Mouse (Mus musculus): ENCODE measurements at regions not wholly inside any gene's neighbourhood (a gene's known extent, or its start where the extent isn't known, plus 50 kb on each side); places are given as distances from the start of the nearest gene placed in this dataset.
"Not testable (repeated sequence)": the region's sequence is repeated elsewhere in the genome, so short reads cannot be mapped to it uniquely, and the experiment has no call there.

DNA sequence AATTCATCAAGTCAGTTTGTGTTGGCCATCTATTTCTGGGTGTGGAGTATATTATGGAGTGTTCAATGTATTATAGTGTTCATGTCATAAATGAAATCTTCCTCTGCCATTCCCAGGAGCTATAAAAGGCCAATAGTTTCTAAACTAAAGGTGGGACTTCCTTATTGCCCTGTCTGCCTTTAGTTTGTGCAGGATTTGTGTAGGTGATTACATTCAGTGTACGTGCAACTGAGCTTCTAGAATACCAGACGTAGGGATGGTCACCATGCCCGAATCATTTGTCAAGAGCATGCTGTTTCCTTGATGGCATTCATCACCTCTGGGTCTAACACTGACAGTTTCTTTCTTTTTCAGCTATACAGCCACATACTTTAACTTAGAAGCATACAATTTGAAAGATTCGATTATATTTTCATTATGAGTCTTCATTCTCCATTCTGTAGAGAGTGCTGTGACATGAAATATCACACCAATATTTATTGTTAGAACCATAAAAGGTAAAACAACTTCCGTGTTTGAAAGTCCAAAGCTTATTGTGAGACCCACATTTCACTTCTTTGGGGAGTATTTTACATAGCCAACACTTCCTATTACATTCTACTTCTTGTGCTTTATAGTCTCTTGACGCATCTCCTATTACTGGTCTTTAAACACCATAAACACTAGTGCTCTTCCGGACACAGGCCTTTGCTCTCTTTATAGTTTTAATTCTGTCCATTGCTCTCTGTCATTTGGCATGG is 494.1 kb upstream of the Klf6 start:
- no peak for DNase-seq (ENCODE audit: low spot score)

DNA sequence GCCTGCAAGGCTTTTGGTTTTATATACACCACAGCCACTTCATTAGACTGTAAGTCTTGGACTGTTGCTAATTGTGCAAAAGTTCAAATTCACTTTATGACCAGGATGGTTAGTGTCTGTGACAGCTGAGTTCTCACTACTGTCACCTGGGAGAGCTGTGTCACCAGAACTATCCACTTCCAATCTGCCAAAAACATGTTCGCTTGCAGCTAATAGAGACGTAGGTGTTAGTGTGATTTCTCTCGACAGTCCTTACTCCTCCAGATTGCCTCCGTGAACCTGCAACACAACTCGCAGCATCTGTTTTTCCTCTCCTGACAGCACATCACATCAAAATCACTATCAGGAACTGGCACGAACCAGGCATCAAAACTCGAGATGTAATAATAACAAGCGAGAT is 491.3 kb upstream of the Klf6 start:
- no peak for DNase-seq (ENCODE audit: low spot score)

DNA sequence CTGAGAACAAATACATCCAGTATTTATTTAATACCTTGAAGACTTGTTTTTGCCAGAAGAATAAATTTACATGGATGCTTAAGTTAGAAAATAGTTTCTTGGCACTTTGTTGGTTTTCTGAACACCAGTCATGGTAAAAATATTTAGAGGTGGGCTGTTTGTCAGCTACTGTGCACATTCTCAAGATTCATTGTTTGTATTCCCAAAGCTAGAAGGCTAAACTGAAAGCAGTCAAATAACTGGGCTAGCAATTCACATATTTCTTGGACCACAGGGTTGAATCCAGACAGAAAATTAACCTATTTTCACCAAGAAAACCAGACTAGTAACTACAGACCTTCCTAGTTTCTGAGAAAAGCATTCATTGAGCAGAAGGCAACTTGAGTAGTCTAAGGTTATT is 488.1 kb upstream of the Klf6 start:
- DNase-seq (ENCODE audit: low spot score): no peak

DNA sequence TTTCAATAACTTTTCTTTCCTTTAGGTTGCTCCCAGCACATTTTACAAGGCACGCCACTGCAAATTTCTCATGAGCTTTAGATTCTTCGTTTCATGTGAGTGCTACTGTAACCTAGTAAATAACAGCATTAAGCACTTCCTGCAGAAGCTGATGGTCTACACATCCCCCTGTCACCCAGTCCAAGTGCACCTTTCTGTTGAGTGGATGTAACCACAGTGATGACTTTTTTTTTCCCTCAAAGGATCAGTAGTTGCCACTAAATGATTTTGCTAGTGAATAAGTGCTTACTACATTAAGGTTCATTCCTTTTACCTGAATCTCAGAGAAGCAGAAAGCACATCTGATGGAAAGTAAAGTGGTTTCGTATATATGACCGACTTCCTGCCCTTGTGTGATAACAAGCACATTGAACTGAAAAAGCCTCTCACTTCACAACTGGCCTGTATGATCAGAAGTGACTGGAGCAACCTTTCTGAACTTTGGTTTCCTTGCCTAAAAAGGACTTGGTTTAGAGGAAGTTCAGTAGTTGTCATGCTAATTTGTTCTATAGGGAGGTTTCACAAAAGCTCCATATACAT is 453.0 kb upstream of the Klf6 start:
- DNase-seq (ENCODE audit: low spot score): no peak

DNA sequence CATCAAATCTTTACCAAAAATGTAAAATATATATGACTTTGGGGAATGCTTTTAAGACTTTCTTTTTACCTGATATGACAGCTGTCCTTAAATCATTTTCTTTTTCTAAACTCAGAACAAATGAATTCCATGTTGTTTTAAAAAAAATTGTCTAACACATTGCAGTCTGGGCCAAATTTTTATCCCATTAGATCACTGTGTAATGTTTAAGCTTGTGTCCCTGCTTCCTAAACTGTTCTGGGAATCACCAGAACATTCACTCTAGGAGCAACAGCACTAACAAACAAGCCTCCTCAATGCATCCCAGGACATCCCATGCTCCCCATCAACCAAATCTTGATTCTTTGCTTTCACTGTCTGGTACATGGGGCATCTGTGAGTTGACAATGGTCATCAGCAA is 449.2 kb upstream of the Klf6 start:
- DNase-seq (ENCODE audit: low spot score): no peak

DNA sequence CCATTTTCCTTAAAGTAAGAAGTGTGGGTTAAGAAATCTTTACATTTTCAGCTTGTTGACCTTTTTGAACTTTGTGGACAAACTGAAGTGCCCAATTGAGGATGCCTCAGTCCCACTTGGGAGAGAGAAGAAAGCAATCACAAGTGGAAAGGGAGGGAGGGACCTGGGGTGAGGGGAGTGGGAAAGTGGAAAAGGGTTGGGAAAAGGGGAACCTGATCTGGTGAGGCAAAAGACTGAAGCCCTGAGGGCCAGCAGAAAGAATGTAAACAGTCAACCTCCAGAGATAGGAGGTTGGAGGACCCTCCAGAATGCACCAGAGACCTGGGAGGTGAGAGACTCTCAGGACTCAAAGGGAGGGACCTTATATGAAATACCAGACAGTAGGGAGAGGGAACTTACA is 448.3 kb upstream of the Klf6 start:
- not testable (repeated sequence) for DNase-seq (ENCODE audit: low spot score)

DNA sequence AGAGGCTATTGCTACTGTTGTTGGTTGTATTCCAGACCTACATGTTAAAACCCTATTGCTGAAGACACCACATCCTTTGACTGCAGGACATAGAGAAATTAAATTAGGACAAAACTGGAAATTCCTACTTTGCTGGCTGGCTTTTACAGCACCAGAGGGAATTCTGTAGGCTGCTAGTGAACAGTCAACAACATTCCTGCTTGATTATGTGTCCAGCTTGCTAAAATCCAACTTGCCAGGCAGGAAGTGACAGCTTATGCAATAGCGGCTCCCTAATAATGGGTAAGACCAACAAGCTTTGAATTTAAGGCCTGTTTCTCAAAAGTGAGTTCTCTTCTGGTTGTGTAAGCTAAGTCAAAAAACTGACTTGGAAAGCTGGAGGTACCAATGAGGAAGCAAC is 437.2 kb upstream of the Klf6 start:
- no peak for DNase-seq (ENCODE audit: low spot score)

DNA sequence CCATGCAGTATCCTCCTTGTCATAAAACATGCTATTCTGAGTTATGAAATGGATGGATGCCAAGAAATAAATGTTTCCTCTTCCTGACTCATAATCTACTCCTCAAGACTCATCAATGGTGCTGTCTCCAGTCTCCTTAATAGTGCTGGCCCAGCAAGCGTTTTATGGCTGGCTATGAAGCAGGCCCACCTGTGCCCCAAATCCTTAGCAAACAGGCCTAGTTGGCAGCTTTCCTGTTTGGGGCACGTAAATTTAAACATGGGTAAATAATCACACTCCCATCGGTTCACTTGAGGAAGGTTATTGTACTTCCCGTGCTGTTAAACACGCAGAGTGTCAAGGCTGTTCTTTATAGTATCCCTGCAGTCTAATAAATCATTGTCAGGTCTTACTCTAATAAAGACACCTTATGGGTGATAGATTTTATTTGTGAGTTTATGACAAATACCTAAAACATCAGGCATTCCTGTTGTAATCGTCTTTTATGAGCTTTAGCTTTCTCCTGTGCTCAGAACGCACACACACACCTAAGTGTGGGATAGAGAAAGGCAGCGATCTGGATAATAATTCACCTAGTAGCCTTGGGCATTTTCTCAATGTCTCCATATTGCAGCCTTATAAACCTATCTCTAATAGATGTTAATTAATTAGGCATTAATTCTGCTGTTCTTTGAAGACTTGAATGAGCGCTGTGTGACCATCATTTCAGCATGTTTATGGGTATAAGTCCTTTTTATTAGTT is 435.6 kb upstream of the Klf6 start:
- no peak for DNase-seq (ENCODE audit: low spot score)

DNA sequence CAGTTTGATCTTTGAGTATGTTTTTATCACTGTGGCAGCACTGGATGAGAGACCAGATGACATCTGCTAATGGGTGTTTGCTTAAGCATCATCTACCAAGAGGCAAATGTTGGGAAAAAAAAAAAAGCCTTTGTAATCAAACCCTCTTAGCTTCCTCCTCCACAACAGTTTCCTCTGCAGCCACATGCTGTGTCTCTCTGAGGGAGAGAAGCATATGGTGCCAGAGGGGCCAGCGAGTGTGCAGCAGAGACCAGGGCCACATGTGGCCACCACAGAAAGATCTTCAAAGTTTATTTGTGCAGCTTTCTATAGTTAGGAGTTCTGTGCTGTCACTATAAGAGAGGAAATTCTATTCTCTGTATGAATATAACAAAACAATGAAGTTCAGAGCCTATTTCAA is 427.6 kb upstream of the Klf6 start:
- DNase-seq (ENCODE audit: low spot score): no peak

DNA sequence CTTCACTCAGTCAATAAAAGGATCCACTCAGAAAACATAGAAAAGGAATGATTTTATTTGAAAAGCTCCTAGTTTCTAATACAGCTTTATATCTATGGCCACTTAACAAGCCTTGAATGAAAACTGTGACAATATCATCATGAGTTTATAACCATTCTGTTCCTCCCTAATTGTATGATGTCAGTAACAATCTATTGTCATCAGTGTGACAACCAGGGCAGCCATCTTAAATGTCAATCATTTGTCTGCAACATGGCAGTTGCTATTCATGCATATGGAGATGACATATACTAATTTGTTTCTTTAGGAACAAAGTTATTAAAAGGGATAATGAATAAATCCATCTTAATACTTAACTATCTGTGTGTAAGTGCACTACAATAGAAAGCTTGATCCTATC is 426.2 kb upstream of the Klf6 start:
- no peak for DNase-seq (ENCODE audit: low spot score)

DNA sequence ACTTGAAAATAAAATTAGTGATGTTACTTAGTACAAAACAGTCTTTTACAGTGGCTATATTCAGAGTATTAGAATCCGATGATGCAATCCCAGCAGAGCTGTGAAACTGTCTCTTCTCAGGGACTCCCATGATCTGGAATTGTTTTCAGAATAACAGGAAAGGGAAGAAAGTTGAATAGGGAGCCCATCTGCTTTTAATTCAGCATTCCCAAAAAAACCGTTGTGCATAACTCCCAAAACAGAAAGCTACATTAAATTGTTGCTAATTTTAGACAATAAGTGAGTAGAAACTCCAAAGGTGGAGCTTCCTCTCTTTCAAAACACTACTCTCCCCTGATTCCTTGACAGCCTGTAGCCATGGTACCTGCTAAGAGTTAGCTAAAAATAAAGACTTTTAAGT is 425.1 kb upstream of the Klf6 start:
- DNase-seq (ENCODE audit: low spot score): no peak

DNA sequence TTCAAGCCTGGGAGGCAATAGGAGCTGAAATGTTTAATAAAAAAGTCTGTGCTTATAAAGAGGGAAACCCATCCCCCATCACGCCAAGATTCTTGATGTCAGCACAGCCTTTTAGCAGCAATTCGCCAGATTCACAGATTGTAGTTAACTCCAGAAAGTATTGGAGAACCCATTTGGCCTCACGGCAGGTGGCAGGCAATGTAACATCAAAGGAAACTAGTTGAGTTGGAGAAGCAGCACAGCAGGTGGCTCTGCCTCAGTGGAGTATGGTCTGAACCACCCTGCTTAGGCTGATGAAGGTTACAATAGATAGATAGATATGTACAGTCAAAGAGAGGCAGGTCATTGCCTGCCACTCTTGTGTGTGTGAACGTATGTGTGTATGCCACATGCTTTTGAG is 420.8 kb upstream of the Klf6 start:
- no peak for DNase-seq (ENCODE audit: low spot score)

DNA sequence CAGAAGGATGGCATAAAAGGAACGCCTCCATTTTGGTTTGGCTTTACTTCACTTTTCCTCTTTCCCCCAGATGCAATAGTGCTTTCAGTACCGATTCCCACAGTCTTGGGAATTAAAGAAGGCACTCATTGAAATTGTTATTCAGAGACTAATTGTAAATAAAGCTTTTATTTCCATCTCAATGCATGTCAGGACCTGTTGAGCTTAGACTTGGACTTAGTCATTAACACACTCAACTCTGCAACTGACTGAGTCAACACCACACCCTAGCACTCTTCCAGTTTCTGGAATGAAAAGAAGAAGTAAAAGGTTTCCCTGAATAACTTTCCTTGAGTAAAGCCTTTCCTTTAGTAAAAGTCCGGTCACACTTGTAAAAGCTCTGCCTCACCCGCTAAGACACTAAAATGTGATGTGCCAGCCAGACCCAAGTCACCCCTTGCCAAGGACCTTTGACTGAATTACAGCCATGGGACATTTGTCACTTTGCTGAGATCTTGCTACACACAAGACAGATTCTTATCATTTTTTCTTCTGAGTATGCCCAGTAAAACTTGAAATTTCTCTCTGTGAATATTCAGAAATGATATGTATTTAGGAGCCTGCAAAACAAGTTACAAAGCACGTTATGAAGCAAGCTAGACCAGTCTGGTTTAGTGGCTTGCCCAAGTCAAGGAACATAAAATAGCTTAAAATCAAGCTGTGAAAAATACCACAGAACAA is 416.4 kb upstream of the Klf6 start:
- DNase-seq (ENCODE audit: low spot score): no peak

DNA sequence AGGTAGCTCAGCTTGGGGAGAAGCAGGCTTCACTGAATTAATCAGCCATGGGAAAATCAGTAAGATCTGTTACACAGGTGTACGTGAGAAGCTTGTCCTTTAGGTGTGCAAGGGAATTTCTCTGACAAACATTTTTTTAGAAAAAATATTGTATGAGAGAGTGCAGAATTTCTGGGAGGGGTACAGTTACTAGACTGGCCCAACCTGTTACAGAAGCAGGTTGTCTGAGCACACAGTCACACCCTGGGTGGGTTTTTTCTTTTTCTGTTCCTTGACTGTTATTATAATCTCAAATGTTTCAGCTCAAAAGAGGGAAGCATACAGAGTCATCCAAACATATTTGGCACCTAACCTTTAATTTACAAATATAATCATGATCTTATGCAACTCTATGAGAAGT is 412.7 kb upstream of the Klf6 start:
- DNase-seq (ENCODE audit: low spot score): no peak

DNA sequence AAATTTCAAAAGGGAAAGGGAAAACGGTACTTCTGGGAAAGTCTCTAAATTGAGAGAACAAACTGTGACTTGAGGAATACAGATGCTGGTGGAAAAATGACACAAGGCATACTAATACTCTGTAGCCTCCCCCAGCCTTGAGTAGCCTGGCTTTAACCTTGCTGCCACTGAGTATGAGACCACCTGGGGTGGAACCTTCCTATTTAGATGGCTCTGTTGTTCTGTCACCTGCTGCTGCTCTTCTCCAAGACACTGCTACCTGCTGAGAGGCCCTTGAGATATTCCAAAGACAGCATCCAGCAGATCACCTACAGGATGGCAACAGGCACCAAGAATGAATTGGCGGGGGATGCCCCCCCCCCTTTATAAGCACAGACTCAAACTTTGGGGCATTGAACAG is 380.5 kb upstream of the Klf6 start:
- DNase-seq (ENCODE audit: low spot score): no peak

DNA sequence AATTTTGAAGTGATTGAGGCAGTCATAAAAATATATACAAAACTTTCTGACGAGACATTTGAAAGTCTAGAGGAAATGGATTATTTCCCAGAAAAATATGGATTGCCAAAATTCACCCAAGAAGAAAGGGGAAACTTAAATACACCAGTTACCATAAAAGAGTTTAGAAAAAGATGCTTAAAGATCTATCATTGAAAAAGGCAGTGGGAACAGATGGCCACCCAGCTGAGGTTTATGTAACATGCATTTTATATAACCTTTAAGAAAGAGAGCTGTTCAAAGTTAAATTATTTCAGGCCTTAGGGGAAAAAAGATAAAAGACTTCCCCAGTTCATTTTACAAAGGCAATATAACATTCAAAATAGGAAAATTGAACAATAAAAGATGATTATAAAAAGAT is 369.0 kb upstream of the Klf6 start:
- no peak for DNase-seq (ENCODE audit: low spot score)

DNA sequence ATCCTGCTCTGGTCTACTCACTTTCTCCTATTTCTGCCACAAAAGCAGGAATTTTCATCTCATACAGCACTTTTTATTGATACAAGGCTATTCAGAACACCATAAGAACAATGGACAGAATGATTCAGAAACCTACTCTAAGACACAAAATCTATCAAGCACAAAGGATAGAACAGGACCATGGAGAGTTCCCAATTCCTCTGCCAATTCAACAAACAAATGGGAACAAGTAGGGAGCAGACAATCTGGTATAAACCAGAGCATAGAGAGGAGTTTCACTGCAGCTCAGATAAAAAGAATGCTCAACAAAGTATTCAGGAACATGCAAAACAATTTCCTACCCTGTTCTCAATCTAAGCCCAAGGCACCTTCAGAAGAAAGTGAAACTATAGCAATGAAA is 363.7 kb upstream of the Klf6 start:
- no peak for DNase-seq (ENCODE audit: low spot score)

DNA sequence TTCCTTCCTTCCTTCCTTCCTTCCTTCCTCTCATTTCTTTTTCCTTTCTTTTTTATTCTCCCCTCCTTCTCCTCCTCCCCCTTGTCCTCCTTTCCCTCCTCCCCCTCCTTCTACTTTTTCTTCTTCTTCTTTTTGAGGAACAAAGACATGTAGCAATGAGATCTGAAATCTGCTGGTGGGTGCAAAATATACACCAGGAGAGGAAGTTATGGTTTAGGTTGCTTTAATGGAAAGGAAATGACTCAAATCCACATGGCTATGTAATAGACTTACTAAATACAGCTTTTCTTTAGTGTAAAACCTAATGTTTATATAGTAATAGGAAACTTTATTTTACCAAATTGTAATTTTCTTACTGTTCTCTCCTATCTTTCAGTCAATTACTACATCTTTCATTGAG is 349.5 kb upstream of the Klf6 start:
- no peak for DNase-seq (ENCODE audit: low spot score)

DNA sequence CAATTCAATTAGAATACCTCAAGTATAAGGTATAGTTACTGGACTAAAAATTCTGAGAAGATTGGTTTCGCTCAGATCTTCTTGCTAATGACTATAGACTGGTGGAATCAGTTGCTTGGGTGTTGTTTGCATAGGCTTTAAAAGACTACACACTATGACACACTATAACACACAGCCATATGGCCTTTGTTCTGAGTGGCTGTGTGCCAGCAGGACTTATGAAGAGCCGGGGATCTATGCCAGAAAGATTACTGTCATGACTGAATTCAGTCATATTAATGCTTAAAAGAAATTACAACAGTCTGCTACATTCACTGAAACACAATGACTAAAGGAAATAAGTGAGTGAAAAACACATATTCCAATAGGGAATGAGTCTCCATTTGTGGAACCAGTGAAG is 345.7 kb upstream of the Klf6 start:
- DNase-seq (ENCODE audit: low spot score): no peak

DNA sequence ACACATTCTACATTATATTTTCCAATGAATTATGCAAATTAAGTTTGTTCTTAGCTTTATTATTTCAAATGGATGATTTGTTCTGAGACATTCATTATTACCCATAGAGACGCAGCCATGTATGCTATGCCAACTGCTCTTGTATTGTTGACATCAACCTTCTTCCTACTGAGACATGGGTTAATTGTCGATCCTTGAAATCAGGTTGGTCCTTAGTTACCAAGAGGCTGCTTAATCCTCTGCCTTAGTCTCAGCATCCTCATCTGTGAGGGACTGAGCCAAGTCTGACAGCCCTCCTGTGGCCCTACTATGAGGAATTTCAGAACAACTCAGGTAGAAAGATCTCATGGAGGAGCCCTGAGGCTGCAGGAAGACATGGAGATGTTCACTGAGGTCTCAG is 345.2 kb upstream of the Klf6 start:
- no peak for DNase-seq (ENCODE audit: low spot score)

DNA sequence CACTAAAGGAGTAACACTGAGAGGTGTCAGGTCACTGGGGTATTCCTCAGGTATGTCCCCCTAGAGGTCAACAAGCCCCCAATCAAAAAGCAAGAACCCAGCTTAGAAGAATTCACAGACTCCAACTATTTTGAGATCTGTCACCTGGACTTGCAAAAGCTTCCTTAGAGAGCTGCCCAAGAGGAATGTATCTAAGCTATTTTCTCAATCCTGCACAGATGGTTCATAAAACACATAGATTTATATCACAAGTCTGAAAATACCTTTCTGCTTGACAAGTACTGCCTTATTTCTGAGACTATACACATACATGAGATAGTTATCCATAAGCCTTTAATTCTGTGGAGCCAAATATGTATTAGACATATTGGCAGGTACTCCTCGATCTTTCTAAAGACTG is 342.1 kb upstream of the Klf6 start:
- no peak for DNase-seq (ENCODE audit: low spot score)

DNA sequence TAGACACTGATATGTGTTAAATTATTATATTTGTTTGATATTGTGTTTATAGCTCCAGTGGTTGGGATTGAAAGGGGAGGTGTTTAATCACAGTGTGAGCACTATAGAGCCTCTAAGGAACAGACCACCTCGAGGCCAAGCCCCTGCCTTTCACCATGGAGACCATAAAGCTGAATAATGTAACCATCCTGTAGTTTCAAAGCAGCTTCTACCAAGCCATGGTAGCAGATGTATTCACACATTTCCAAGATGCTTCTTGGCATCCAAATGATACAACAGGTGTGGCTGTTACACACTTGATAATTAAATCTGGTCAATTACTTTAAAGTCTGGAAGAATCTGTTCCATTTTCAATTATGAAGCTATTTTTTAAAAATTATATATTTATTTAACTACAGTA is 341.7 kb upstream of the Klf6 start:
- DNase-seq (ENCODE audit: low spot score): no peak

DNA sequence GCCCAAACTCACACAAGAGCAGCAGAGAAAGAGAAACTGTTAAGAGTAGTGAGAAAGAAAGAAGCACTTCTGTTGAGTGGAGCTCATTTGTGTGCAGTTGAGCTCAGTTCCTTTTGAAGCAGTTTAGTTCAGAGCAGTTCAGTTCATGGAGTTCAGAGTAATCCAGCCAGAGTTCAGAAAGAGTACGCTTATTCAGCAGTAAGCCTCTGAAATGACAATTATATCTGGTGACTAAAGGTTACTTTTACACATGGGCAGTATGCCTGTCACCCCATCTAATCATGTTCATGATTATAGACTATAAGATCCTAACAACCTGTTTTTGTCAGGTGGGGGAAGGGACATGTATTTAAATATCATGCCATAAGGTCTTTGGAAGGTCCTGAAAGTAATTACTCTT is 333.9 kb upstream of the Klf6 start:
- no peak for DNase-seq (ENCODE audit: low spot score)

Measured in c-Kit-positive CD71-positive TER-119-positive erythroid progenitor cells, embryonic 14.5 days (primary cell).